Mouse (Mus musculus): ENCODE measurements around the gene Samd13. TPM values are rescaled to one million over a fixed set of nuclear protein-coding genes. Genes with fewer than 3 reads are reported as not detected.

The Samd13 gene
- polyA plus RNA-seq, 1 experiment from 2014 or later = 1.4 TPM

DNA sequence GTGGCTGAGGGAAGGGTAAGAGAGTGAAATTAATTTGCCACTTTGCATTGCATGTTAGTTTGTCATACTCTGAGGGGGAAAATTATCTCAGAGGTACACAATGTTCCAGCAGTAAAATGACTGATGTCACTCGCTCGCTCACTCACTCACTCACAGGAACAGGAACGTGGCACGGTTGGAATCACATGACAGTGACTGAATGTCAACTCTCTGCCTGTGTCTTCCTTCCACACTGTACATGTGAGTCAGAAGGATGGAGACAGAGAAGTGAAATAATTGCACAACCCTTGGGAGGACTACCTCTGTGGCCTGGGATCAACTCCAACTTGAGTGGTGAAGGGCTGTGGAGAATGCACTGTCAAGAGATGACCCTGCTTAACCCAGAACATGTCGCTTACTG is 28.0 kb downstream of the Samd13 start:
- WGBS = 78% methylated on average over 5 of the region's 5 CpGs
- Histone ChIP-seq H3K9me3 (ENCODE audit: control insufficient read depth, low read length) (no peaks in the 10 kb centered on the region), H3K4me3 (ENCODE audit: low read length) (no peak overlapping the region), H3K9ac (ENCODE audit: low read length) (no peak overlapping the region), H3K27me3 (ENCODE audit: control insufficient read depth, insufficient read depth, low read depth, low read length) (no peaks in the 10 kb centered on the region), H3K4me1 (replicated peaks; ENCODE audit: control insufficient read depth, insufficient read depth, low read length) (peaks cover 3% of the 10 kb centered on the region; the same call in 1 of the 2 replicates), H3K4me2 (ENCODE audit: low read depth, low read length) (no peak overlapping the region), H3K36me3 (ENCODE audit: control insufficient read depth, insufficient read depth, low read length) (no peaks in the 10 kb centered on the region), H3K27ac (ENCODE audit: low read length) (no peak overlapping the region)
- ATAC-seq (ENCODE audit: low read depth) = no peak

DNA sequence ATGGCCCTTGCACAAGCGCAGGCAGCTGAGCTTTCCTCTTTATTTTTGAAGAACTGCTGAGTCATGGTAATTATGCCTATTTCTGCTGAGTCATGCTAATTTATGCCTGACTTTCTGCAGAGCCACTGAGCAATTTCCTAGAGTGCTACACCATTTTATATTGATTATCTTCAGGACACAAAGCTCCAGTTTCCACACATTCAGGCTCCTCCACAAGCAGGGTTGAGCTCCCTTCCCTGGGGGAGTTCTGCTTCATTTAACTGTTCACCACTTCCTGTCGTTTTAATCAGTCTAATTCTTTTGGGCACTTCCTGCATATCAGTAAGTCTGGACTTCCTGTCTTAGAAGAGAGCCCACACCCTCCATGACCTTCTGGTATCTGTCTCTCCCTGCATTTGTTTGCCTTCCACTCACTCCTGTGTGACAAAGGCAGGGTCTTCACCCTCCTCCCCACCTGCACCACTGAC is 30.2 kb downstream of the Samd13 start:
- 44% methylated on average over 2 of the region's 2 CpGs for WGBS
- Histone ChIP-seq H3K27ac (ENCODE audit: low read length) (no peak overlapping the region), H3K27me3 (ENCODE audit: control insufficient read depth, insufficient read depth, low read depth, low read length) (no peaks in the 10 kb centered on the region), H3K9me3 (ENCODE audit: control insufficient read depth, low read length) (no peaks in the 10 kb centered on the region), H3K4me3 (ENCODE audit: low read length) (no peak overlapping the region), H3K9ac (ENCODE audit: low read length) (no peak overlapping the region), H3K36me3 (ENCODE audit: control insufficient read depth, insufficient read depth, low read length) (no peaks in the 10 kb centered on the region), H3K4me1 (replicated peaks; ENCODE audit: control insufficient read depth, insufficient read depth, low read length) (peaks cover 5% of the 10 kb centered on the region; the same call in 1 of the 2 replicates), H3K4me2 (ENCODE audit: low read depth, low read length) (no peak overlapping the region)
- no peak for ATAC-seq (ENCODE audit: low read depth)

DNA sequence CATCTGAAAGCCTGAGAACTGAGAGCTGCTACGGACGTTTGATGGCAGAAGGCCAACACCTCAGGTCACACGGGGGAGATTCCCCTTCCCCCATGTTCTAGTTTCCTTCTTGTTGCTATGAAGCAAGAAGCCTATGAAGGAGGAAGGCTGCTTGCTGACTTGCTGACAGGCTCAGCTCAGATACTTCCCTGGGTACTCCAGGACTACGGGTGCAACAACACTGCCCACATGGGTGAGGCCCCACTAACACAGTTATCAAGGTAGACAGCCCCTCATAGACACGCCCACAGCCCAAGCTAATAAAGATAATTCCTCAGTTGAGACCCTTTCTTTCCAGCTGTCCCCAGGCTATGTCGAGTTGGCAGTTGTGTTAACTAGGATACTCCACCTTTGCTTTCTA is 31.7 kb downstream of the Samd13 start:
- Histone ChIP-seq H3K4me3 (ENCODE audit: low read length) (no peak overlapping the region), H3K27ac (ENCODE audit: low read length) (no peak overlapping the region), H3K4me1 (replicated peaks; ENCODE audit: control insufficient read depth, insufficient read depth, low read length) (peaks cover 5% of the 10 kb centered on the region; the same call in 1 of the 2 replicates), H3K9me3 (ENCODE audit: control insufficient read depth, low read length) (no peaks in the 10 kb centered on the region), H3K27me3 (ENCODE audit: control insufficient read depth, insufficient read depth, low read depth, low read length) (no peaks in the 10 kb centered on the region), H3K4me2 (ENCODE audit: low read depth, low read length) (no peak overlapping the region), H3K36me3 (ENCODE audit: control insufficient read depth, insufficient read depth, low read length) (no peaks in the 10 kb centered on the region), H3K9ac (ENCODE audit: low read length) (no peak overlapping the region)
- ATAC-seq (ENCODE audit: low read depth) = peak; percentile 20; the same call in 1 of the 2 replicates
- WGBS = 48% methylated on average over 6 of the region's 6 CpGs

DNA sequence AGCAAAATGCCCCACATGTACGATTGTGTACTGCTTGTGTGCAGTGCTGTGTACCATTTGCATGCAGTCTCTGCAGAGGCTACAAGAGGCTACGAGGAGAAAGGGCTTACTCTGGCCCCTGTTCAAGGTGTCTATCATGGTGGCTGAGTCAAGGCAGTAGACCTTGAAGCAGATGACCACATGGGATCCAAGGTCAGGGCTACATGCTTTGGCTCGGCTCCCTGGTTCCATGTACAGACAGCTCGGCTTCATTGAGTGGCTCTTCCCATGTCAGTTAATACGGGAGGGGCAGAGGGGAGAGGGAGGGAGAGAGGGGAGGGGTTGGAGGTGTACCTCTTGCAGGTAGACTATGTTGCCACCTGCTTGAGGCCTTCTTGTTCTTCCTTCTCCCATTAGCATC is 33.0 kb downstream of the Samd13 start:
- Histone ChIP-seq H3K9ac (ENCODE audit: low read length) (no peak overlapping the region), H3K4me1 (replicated peaks; ENCODE audit: control insufficient read depth, insufficient read depth, low read length) (peaks cover 5% of the 10 kb centered on the region; the same call in 1 of the 2 replicates), H3K27me3 (ENCODE audit: control insufficient read depth, insufficient read depth, low read depth, low read length) (no peaks in the 10 kb centered on the region), H3K36me3 (ENCODE audit: control insufficient read depth, insufficient read depth, low read length) (no peaks in the 10 kb centered on the region), H3K4me2 (ENCODE audit: low read depth, low read length) (no peak overlapping the region), H3K4me3 (ENCODE audit: low read length) (no peak overlapping the region), H3K9me3 (ENCODE audit: control insufficient read depth, low read length) (no peaks in the 10 kb centered on the region), H3K27ac (ENCODE audit: low read length) (no peak overlapping the region)
- 0 out of 2 replicates have a peak, but pooled peaks have one; percentile 4 for ATAC-seq (ENCODE audit: low read depth)
- WGBS = 70% methylated on average over 5 of the region's 5 CpGs

DNA sequence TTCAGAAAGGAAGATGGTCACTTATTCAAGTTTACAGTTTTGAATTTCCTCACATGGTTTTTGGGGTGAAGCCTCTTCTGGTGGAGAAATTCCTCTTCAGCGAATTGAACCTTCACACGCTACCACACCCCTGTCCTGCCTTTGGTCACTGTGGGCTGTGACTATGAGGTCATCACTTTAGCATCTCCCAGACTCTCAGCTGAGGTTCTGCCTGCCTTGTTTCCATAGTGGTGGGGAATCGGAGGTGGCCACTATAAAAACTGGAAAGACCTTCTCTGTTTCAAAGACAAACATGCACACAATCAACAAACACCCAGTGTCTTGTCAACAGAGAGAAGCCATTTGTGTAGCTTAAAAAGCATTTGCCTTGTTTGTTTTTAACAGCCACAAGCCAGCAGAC is 34.2 kb downstream of the Samd13 start, which contains the start of gene 4930503B20Rik:
TSS of gene 4930503B20Rik (minus strand) at position 101 of the 400 bp plus-strand sequence.
- no peak within 1 kb of the TSS for H3K9ac ChIP-seq (ENCODE audit: low read length)
- no peaks in the 10 kb centered on the region for H3K27me3 ChIP-seq (ENCODE audit: control insufficient read depth, insufficient read depth, low read depth, low read length)
- H3K4me2 ChIP-seq (ENCODE audit: low read depth, low read length) = no peak within 1 kb of the TSS
- no peak within 1 kb of the TSS for H3K27ac ChIP-seq (ENCODE audit: low read length)
- no peaks in the 10 kb centered on the region for H3K9me3 ChIP-seq (ENCODE audit: control insufficient read depth, low read length)
- no peak within 1 kb of the TSS for H3K4me3 ChIP-seq (ENCODE audit: low read length)
- H3K36me3 ChIP-seq (ENCODE audit: control insufficient read depth, insufficient read depth, low read length) = no peaks in the 10 kb centered on the region
- H3K4me1 ChIP-seq (replicated peaks; ENCODE audit: control insufficient read depth, insufficient read depth, low read length) = peaks cover 5% of the 10 kb centered on the region; the same call in 1 of the 2 replicates
- ATAC-seq (ENCODE audit: low read depth) = no peak
- 73% methylated on average over 3 of the region's 3 CpGs for WGBS

DNA sequence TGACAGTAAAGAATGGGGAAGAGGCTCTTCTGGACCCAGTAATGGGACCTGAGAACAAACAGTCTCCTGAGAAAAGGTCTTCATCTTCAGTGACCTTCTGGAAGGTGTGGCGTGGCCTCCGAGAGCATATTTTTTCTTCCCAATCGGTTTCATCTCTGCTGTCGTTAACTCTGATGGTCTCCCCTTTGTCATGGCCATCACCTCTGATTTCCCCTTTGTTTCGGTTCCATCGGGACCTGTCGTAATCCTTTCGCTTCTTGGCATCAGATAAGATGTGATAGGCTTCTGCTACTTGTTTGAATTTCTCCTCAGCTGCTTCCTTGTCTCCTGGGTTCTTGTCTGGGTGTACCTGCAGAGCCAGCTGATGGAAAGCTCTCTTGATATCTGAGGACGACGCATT is 34.7 kb downstream of the Samd13 start:
- ATAC-seq (ENCODE audit: low read depth) = no peak
- peaks cover 5% of the 10 kb centered on the region; the same call in 1 of the 2 replicates for H3K4me1 ChIP-seq (replicated peaks; ENCODE audit: control insufficient read depth, insufficient read depth, low read length)
- WGBS = 84% methylated on average over 10 of the region's 10 CpGs
- no peak overlapping the region for H3K9ac ChIP-seq (ENCODE audit: low read length)
- H3K27me3 ChIP-seq (ENCODE audit: control insufficient read depth, insufficient read depth, low read depth, low read length) = no peaks in the 10 kb centered on the region
- no peak overlapping the region for H3K4me2 ChIP-seq (ENCODE audit: low read depth, low read length)
- H3K4me3 ChIP-seq (ENCODE audit: low read length) = no peak overlapping the region
- H3K36me3 ChIP-seq (ENCODE audit: control insufficient read depth, insufficient read depth, low read length) = no peaks in the 10 kb centered on the region
- H3K27ac ChIP-seq (ENCODE audit: low read length) = no peak overlapping the region
- H3K9me3 ChIP-seq (ENCODE audit: control insufficient read depth, low read length) = no peaks in the 10 kb centered on the region

DNA sequence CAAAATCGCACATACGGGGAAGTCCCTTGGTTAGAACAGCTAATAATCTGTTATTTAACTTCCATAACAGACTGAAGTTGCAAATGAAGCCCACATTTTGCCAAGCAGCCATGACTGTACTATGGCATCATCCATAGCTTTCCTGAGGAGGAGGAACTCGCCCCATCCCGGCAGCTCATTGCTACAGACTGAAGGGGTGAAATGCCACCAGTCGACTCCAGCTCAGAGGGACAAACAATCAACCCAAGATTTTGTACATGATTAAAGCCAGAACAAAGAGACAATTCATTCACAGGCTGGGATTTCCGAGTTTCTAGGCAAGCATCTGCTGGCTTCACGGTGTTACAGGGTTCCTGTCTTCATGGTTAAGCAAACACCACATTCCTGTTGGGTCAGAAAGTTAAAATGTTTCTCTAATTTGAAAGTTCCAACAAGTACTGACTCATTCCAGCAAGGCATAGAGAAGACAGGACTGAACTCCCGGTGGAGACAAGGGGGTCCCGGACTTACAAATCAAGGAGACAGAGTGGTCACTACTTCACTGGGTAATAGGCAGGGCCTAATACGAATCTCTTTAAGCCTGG is 36.0 kb downstream of the Samd13 start:
- Histone ChIP-seq H3K9ac (ENCODE audit: low read length) (no peak overlapping the region), H3K4me1 (replicated peaks; ENCODE audit: control insufficient read depth, insufficient read depth, low read length) (peaks cover 5% of the 10 kb centered on the region; the same call in 1 of the 2 replicates), H3K27me3 (ENCODE audit: control insufficient read depth, insufficient read depth, low read depth, low read length) (no peaks in the 10 kb centered on the region), H3K4me2 (ENCODE audit: low read depth, low read length) (no peak overlapping the region), H3K4me3 (ENCODE audit: low read length) (no peak overlapping the region), H3K36me3 (ENCODE audit: control insufficient read depth, insufficient read depth, low read length) (no peaks in the 10 kb centered on the region), H3K27ac (ENCODE audit: low read length) (no peak overlapping the region), H3K9me3 (ENCODE audit: control insufficient read depth, low read length) (no peaks in the 10 kb centered on the region)
- ATAC-seq (ENCODE audit: low read depth) = no peak
- 59% methylated on average over 10 of the region's 10 CpGs for WGBS

DNA sequence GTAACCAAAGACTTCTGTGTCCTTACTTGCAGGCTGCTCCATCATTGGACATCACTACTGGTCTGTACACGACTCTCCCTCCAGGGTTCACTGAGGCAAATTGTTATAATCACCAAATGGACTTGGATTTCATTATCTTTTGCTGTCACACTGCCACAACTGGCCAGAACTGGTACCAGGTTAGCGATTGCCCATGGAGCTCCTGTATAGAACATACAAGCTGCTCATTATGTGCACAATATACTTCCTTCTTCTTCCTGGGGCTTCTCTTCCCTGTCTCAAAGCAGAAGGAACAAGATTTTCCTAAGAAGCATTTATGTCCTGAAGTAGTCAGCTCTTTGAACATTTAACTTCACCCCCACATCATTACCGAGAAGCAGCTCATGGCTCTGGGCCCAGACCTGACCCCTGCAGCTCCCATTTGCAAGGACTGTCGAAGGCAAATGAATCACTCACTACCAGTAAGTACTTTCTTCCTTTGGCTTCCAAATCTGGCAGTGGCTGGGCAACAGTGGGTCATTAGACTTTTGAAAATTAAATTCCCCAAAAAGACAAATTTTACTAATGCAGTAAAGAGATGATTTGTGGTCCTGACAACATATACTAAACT is 43.5 kb downstream of the Samd13 start:
- H3K9ac ChIP-seq (ENCODE audit: low read length) = no peak overlapping the region
- no peak overlapping the region for H3K27ac ChIP-seq (ENCODE audit: low read length)
- no peaks in the 10 kb centered on the region for H3K36me3 ChIP-seq (ENCODE audit: control insufficient read depth, insufficient read depth, low read length)
- WGBS = 40% methylated on average over 4 of the region's 4 CpGs
- no peaks in the 10 kb centered on the region for H3K4me1 ChIP-seq (replicated peaks; ENCODE audit: control insufficient read depth, insufficient read depth, low read length)
- H3K9me3 ChIP-seq (ENCODE audit: control insufficient read depth, low read length) = no peaks in the 10 kb centered on the region
- peak; percentile 70 for ATAC-seq (ENCODE audit: low read depth)
- no peak overlapping the region for H3K4me2 ChIP-seq (ENCODE audit: low read depth, low read length)
- no peak overlapping the region for H3K4me3 ChIP-seq (ENCODE audit: low read length)
- H3K27me3 ChIP-seq (ENCODE audit: control insufficient read depth, insufficient read depth, low read depth, low read length) = no peaks in the 10 kb centered on the region

DNA sequence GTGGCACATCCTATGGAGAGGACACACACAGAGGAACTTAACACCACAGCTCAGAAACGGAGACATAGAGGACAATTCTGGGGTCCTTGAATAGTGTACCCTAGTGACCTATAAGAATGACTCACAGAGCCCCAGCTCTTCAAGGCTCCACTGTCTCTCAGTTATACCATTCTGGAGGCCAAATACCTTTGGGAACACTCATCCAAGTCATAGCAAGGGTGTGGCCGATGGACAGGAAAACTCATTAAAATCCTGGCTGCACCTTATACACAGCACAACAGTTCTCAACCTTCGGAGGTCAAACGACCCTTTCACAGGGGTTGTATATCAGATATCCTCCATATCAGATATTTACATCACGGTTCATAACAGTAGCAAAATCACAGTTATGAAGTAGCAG is 52.9 kb downstream of the Samd13 start:
- Histone ChIP-seq H3K36me3 (ENCODE audit: control insufficient read depth, insufficient read depth, low read length) (no peaks in the 10 kb centered on the region), H3K4me2 (ENCODE audit: low read depth, low read length) (no peak overlapping the region), H3K4me3 (ENCODE audit: low read length) (no peak overlapping the region), H3K9ac (ENCODE audit: low read length) (no peak overlapping the region), H3K4me1 (replicated peaks; ENCODE audit: control insufficient read depth, insufficient read depth, low read length) (no peaks in the 10 kb centered on the region), H3K27ac (ENCODE audit: low read length) (no peak overlapping the region), H3K27me3 (ENCODE audit: control insufficient read depth, insufficient read depth, low read depth, low read length) (no peaks in the 10 kb centered on the region), H3K9me3 (ENCODE audit: control insufficient read depth, low read length) (no peaks in the 10 kb centered on the region)
- WGBS = 79% methylated on average over 5 of the region's 5 CpGs
- no peak for ATAC-seq (ENCODE audit: low read depth)
